Mouse (Mus musculus): ENCODE results near the gene Hsd17b2. TPM values are rescaled to one million over a fixed set of nuclear protein-coding genes. Genes with fewer than 3 reads are reported as not detected.

Gene Hsd17b2
- polyA plus RNA-seq, 1 experiment from 2014 or later, result not detected

DNA sequence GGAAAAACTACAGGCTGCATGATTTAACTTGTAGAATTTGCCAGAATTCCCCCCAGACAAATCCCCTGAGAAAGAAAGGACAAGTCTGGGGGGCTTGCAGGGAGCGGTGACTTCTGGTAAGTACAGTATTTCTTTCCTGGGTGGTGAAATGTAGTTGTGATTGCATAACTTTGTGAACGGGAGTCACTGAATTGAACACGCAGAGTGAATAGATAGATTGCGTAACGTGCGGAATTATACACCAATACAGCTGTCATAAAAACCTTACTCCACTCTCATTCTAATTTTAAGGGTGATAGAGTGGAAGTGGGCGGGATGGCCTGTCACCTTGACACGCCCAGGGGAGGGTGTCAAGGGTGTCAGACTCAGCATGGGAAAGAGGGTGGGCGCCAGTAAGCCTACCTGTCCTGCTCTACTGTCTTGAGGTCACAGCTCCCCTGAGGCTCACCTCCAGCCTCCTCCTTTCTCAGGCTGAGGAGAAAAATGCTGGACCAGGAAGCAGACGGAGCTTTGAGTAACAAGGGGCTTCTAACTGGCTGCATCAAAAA, 17.7 kb upstream of the Hsd17b2 start:
- no peak for ATAC-seq (ENCODE audit: low FRiP score)
- Histone ChIP-seq H3K4me2 (no peak overlapping the region), H3K9ac (no peak overlapping the region), H3K4me3 (no peak overlapping the region), H3K36me3 (no peaks in the 10 kb centered on the region), H3K4me1 (replicated peaks) (no peaks in the 10 kb centered on the region), H3K27me3 (0 out of 2 replicates have a peak, but pooled peaks cover 3% of the 10 kb centered on the region), H3K27ac (no peak overlapping the region), H3K9me3 (no peaks in the 10 kb centered on the region)
- 87% methylated on average over 10 of the region's 10 CpGs for WGBS

DNA sequence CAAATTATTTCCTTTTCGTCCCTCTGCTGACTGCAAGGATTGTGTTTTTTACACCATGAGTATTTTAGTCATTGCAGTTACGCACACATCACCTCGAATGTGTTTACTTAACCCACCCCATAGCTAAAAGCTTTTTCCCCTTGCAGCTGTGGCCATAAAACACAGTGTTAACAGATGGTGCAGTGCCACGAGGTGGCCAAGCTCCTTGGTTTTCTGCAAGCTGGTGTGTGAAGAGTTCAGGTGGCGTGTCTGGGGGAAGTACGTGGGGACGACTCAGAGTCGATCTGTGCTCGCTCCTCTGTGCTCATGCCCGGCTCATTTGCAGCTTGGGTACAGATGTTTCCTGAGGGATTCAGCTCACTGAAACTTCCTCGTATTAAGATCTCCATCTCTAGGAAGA, 17.2 kb upstream of the Hsd17b2 start:
- no peak for ATAC-seq (ENCODE audit: low FRiP score)
- WGBS, result 75% methylated on average over 11 of the region's 11 CpGs
- H3K27me3 ChIP-seq, result 0 out of 2 replicates have a peak, but pooled peaks cover 3% of the 10 kb centered on the region
- no peaks in the 10 kb centered on the region for H3K9me3 ChIP-seq
- no peak overlapping the region for H3K9ac ChIP-seq
- no peak overlapping the region for H3K4me2 ChIP-seq
- no peaks in the 10 kb centered on the region for H3K36me3 ChIP-seq
- no peaks in the 10 kb centered on the region for H3K4me1 ChIP-seq (replicated peaks)
- H3K27ac ChIP-seq, result no peak overlapping the region
- no peak overlapping the region for H3K4me3 ChIP-seq

DNA sequence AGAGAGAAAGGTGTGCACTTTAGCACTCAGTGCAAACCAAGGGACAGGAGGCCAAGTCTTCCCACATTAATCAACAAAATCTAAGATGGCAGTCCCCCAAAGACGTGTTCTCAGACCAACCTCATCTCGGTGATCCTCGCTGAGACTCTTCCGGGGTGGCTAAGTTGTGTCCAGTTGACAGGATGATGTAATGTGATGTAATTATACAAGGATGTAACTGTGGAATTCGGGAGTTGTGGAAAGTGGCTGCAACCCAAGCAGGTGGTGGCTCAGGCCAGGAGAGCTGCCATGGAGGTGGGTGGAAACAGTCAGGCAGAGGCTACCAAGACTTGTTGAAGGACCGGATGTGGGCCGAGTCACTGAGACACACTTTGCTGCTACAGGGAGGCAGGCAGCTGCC, 13.8 kb upstream of the Hsd17b2 start:
- no peak for ATAC-seq (ENCODE audit: low FRiP score)
- H3K4me2 ChIP-seq, result no peak overlapping the region
- no peak overlapping the region for H3K9ac ChIP-seq
- WGBS, result 89% methylated on average over 7 of the region's 7 CpGs
- no peaks in the 10 kb centered on the region for H3K36me3 ChIP-seq
- H3K4me3 ChIP-seq, result no peak overlapping the region
- no peak overlapping the region for H3K27ac ChIP-seq
- H3K9me3 ChIP-seq, result no peaks in the 10 kb centered on the region
- no peaks in the 10 kb centered on the region for H3K4me1 ChIP-seq (replicated peaks)
- no peaks in the 10 kb centered on the region for H3K27me3 ChIP-seq

- 90% methylated on average over 4 of the region's 4 CpGs for WGBS
- ATAC-seq (ENCODE audit: low FRiP score), result no peak
Measured at GRCm38 (mm10) chr8:117692131-117692530, 9.6 kb upstream of the Hsd17b2 start.

DNA sequence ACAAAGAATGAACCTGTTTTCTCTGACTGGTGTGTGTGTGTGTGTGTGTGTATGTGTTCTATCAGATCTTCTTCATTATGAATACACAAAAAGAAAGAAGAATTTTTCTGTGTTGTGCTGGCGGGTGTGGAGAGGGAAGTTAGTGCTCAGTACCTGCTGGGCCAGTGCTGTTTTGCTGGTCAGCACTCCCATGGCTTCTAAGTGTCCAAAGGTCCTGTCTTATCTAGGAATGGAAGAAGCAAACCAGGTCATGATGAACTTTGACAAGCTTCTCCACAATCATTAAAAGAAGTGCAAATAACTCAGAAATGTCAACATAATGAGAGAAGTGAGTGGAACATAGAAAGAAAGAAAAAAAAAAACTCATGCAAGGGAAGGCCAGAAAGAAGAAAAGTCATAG, 6.1 kb upstream of the Hsd17b2 start:
- Histone ChIP-seq H3K4me1 (replicated peaks) (no peaks in the 10 kb centered on the region), H3K9ac (no peak overlapping the region), H3K4me2 (no peak overlapping the region), H3K27me3 (no peaks in the 10 kb centered on the region), H3K36me3 (no peaks in the 10 kb centered on the region), H3K9me3 (no peaks in the 10 kb centered on the region), H3K4me3 (no peak overlapping the region), H3K27ac (no peak overlapping the region)
- ATAC-seq (ENCODE audit: low FRiP score), result no peak
- 97% methylated on average over 1 of the region's 1 CpGs for WGBS

More at GRCm38 (mm10) chr8:117692131-117692530, 9.6 kb upstream of the Hsd17b2 start:
- Histone ChIP-seq H3K27ac (no peak overlapping the region), H3K27me3 (no peaks in the 10 kb centered on the region), H3K4me1 (replicated peaks) (no peaks in the 10 kb centered on the region), H3K4me2 (no peak overlapping the region), H3K9me3 (no peaks in the 10 kb centered on the region), H3K4me3 (no peak overlapping the region), H3K36me3 (no peaks in the 10 kb centered on the region), H3K9ac (no peak overlapping the region)

DNA sequence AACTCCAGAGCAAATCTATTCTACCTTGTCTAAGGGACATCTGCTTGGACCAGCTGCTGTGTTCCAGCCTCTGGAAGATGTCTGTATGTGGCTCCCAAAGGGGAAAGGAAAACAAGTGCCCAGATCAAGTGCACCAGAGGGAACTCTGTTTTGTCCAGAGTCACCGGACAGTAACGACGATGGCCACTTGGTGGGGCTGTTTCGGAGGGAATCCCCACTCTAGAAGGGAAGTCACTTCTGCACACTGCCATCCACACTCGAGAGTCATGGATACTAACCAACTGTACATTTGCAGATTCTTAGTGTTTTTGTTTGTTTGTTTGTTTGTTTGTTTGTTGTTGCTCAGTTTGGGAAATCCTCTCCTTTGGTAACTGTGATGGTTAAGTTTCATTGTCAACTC, 4.5 kb upstream of the Hsd17b2 start:
- no peaks in the 10 kb centered on the region for H3K36me3 ChIP-seq
- no peak overlapping the region for H3K27ac ChIP-seq
- no peaks in the 10 kb centered on the region for H3K27me3 ChIP-seq
- peaks cover 6% of the 10 kb centered on the region for H3K4me1 ChIP-seq (replicated peaks)
- no peak overlapping the region for H3K4me2 ChIP-seq
- H3K9ac ChIP-seq, result no peak overlapping the region
- no peaks in the 10 kb centered on the region for H3K9me3 ChIP-seq
- H3K4me3 ChIP-seq, result no peak overlapping the region
- 46% methylated on average over 5 of the region's 5 CpGs for WGBS
- no peak for ATAC-seq (ENCODE audit: low FRiP score)

- no peak overlapping the region for H3K4me2 ChIP-seq
- no peak overlapping the region for H3K9ac ChIP-seq
- no peaks in the 10 kb centered on the region for H3K27me3 ChIP-seq
- H3K4me1 ChIP-seq (replicated peaks), result peaks cover 7% of the 10 kb centered on the region
- no peak overlapping the region for H3K27ac ChIP-seq
- no peak for ATAC-seq (ENCODE audit: low FRiP score)
- WGBS, result 51% methylated on average over 8 of the region's 8 CpGs
- H3K9me3 ChIP-seq, result no peaks in the 10 kb centered on the region
- no peak overlapping the region for H3K4me3 ChIP-seq
- H3K36me3 ChIP-seq, result no peaks in the 10 kb centered on the region
Measured at GRCm38 (mm10) chr8:117700699-117701098, 1.0 kb upstream of the Hsd17b2 start.

GRCm38 (mm10) chr8:117701246-117701645, 458 bp upstream of the Hsd17b2 start:
- no peak for ATAC-seq (ENCODE audit: low FRiP score)

DNA sequence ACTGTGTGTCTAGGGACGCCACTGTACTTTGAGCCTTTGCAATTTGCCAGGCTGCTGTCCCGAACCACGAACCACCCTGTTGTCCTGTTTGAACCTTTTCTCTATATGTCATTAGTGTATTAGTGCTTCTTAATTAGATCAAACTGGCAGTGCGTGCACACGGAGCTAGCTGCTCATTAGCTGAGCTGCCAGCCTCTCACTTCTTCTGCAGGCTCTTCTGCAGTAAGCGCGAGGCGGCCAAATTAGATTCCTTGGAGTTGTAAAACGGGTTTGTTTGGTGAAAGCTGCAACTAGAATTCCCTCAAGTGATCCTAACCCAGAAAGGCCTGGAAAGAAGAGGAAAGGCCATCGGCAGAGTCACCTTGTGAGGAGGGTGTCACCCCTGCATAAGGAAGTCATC, 997 bp downstream of the Hsd17b2 start:
- Histone ChIP-seq H3K27ac (no peak overlapping the region), H3K4me3 (no peak overlapping the region), H3K9ac (no peak overlapping the region), H3K27me3 (no peaks in the 10 kb centered on the region), H3K36me3 (no peaks in the 10 kb centered on the region), H3K9me3 (no peaks in the 10 kb centered on the region), H3K4me1 (replicated peaks) (peaks cover 7% of the 10 kb centered on the region), H3K4me2 (no peak overlapping the region)
- no peak for ATAC-seq (ENCODE audit: low FRiP score)
- WGBS, result 59% methylated on average over 10 of the region's 10 CpGs

More at GRCm38 (mm10) chr8:117701246-117701645, 458 bp upstream of the Hsd17b2 start:
- Histone ChIP-seq H3K27ac (no peak overlapping the region), H3K4me1 (replicated peaks) (peaks cover 7% of the 10 kb centered on the region), H3K4me3 (no peak overlapping the region), H3K9me3 (no peaks in the 10 kb centered on the region), H3K27me3 (no peaks in the 10 kb centered on the region), H3K36me3 (no peaks in the 10 kb centered on the region), H3K9ac (no peak overlapping the region), H3K4me2 (no peak overlapping the region)
- 94% methylated on average over 8 of the region's 8 CpGs for WGBS

GRCm38 (mm10) chr8:117706141-117706540, 4.4 kb downstream of the Hsd17b2 start:
- no peaks in the 10 kb centered on the region for H3K36me3 ChIP-seq
- no peaks in the 10 kb centered on the region for H3K9me3 ChIP-seq
- no peak overlapping the region for H3K27ac ChIP-seq
- no peaks in the 10 kb centered on the region for H3K27me3 ChIP-seq
- no peak overlapping the region for H3K9ac ChIP-seq
- peaks cover 7% of the 10 kb centered on the region for H3K4me1 ChIP-seq (replicated peaks)
- no peak overlapping the region for H3K4me2 ChIP-seq
- 98% methylated on average over 4 of the region's 4 CpGs for WGBS
- H3K4me3 ChIP-seq, result no peak overlapping the region
- ATAC-seq (ENCODE audit: low FRiP score), result no peak

- no peaks in the 10 kb centered on the region for H3K27me3 ChIP-seq
- H3K36me3 ChIP-seq, result no peaks in the 10 kb centered on the region
- 0 out of 2 replicates have a peak, but pooled peaks cover 4% of the 10 kb centered on the region for H3K9me3 ChIP-seq
- H3K4me3 ChIP-seq, result no peak overlapping the region
- 48% methylated on average over 5 of the region's 5 CpGs for WGBS
- no peak for ATAC-seq (ENCODE audit: low FRiP score)
- H3K27ac ChIP-seq, result no peak overlapping the region
- H3K4me1 ChIP-seq (replicated peaks), result no peaks in the 10 kb centered on the region
- H3K9ac ChIP-seq, result no peak overlapping the region
- H3K4me2 ChIP-seq, result no peak overlapping the region
Measured at GRCm38 (mm10) chr8:117712226-117712625, 10.5 kb downstream of the Hsd17b2 start.

- WGBS, result 90% methylated on average over 5 of the region's 5 CpGs
Measured at GRCm38 (mm10) chr8:117714604-117715003, 12.9 kb downstream of the Hsd17b2 start.

DNA sequence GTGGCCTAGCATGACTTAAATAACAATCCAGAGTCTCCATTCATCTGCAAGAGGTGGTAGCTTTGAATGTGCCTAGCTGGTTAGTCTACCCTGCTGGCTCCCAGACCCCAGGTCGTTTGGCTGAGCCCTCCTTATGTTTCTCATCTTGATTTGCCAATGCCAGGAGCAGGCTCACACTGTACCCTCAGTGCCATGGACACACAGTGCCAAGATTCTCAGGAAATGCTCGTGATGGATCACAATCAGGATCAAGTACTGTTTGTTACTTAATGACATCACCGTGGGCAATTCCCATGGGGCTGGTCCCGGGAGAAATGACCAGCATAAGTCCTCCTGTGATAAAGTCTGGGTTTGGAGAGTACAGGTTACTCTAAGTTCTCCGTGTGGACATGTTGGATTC, 14.2 kb downstream of the Hsd17b2 start:
- no peaks in the 10 kb centered on the region for H3K27me3 ChIP-seq
- H3K4me2 ChIP-seq, result no peak overlapping the region
- H3K9ac ChIP-seq, result no peak overlapping the region
- WGBS, result 75% methylated on average over 5 of the region's 5 CpGs
- 0 out of 2 replicates have a peak, but pooled peaks cover 4% of the 10 kb centered on the region for H3K9me3 ChIP-seq
- ATAC-seq (ENCODE audit: low FRiP score), result no peak
- H3K36me3 ChIP-seq, result no peaks in the 10 kb centered on the region
- H3K4me3 ChIP-seq, result no peak overlapping the region
- H3K4me1 ChIP-seq (replicated peaks), result no peaks in the 10 kb centered on the region
- H3K27ac ChIP-seq, result no peak overlapping the region

More at GRCm38 (mm10) chr8:117714604-117715003, 12.9 kb downstream of the Hsd17b2 start:
- H3K27me3 ChIP-seq, result no peaks in the 10 kb centered on the region
- no peak overlapping the region for H3K27ac ChIP-seq
- no peak overlapping the region for H3K4me3 ChIP-seq
- 0 out of 2 replicates have a peak, but pooled peaks cover 4% of the 10 kb centered on the region for H3K9me3 ChIP-seq
- H3K4me1 ChIP-seq (replicated peaks), result no peaks in the 10 kb centered on the region
- H3K4me2 ChIP-seq, result no peak overlapping the region
- ATAC-seq (ENCODE audit: low FRiP score), result no peak
- H3K9ac ChIP-seq, result no peak overlapping the region
- H3K36me3 ChIP-seq, result no peaks in the 10 kb centered on the region
